ENCODE assay signal across 32 mouse cellular contexts in the genomic region with DNA sequence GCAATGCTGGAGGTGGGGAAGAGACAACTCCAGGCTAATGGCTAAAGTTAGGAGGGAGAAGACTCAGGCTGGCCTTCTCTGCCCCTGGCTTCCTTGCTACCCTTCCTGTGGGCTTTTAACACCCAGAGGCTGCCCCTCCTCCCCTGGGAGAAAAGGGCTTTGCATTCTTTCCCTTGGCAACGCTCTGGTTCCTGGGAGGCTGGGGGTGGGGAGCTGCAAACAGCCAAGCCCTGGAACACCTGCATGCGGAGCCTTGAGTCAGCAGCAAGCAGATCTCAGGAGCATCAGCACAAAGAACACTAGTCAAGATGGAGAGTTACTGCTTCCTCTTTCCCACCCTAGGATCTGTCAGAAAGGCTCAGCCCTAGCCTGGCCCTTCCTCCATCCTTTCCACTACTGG. TPM values are rescaled to one million over a fixed set of nuclear protein-coding genes. Genes with fewer than 3 reads are reported as not detected.
DNase-seq lines count a peak whose midpoint lies in the region; ATAC-seq and TF ChIP-seq lines count a peak whose summit lies in the region.
"Had no signal": no experiment of that assay in that cellular context is flagged by ENCODE, and none has a peak within 500 bp of the region (broad histone marks: within the 10 kb centered on the region; RNA-seq: fewer than 3 reads in every experiment).

No protein-coding gene starts in this region.

- no peak overlapping the region for H3K9ac ChIP-seq in forebrain, postnatal 0 days
- H3K9ac ChIP-seq in forebrain, embryonic 14.5 days (ENCODE audit: low read length): no peak overlapping the region; the same call in 1 of the 2 replicates
- H3K9ac ChIP-seq in midbrain, embryonic 11.5 days (ENCODE audit: low read length): no peak overlapping the region
- H3K9ac ChIP-seq in midbrain, embryonic 15.5 days: no peak overlapping the region
- no peak overlapping the region for H3K9ac ChIP-seq in embryonic facial prominence, embryonic 14.5 days (ENCODE audit: low read depth, low read length)
- H3K9ac ChIP-seq: heart, embryonic 12.5 days; hindbrain, embryonic 15.5 days; kidney, embryonic 15.5 days; limb, embryonic 13.5 days; neural tube, embryonic 15.5 days had no signal

- TF ChIP-seq POLR2A in brain, embryonic 14.5 days (IDR thresholded peaks at IDR 0.05; ENCODE audit: borderline replicate concordance, extremely low read depth, insufficient read depth, insufficient read length, poor library complexity, severe bottlenecking): no peak

- no peaks in the 10 kb centered on the region for H3K27me3 ChIP-seq in forebrain, postnatal 0 days (ENCODE audit: insufficient read depth, low read length)
- no peaks in the 10 kb centered on the region for H3K27me3 ChIP-seq in forebrain, embryonic 14.5 days (replicated peaks; ENCODE audit: control insufficient read depth, insufficient read depth, low read length)
- H3K27me3 ChIP-seq in midbrain, embryonic 11.5 days (ENCODE audit: control insufficient read depth, insufficient read depth, low read length): no peaks in the 10 kb centered on the region
- no peaks in the 10 kb centered on the region for H3K27me3 ChIP-seq in midbrain, embryonic 15.5 days (replicated peaks)
- H3K27me3 ChIP-seq in embryonic facial prominence, embryonic 14.5 days (replicated peaks; ENCODE audit: control insufficient read depth, insufficient read depth, low read length): no peaks in the 10 kb centered on the region
- H3K27me3 ChIP-seq: hindbrain, embryonic 15.5 days; limb, embryonic 13.5 days; neural tube, embryonic 15.5 days had no signal

- no peak overlapping the region for H3K4me3 ChIP-seq in forebrain, postnatal 0 days (ENCODE audit: low read depth, low read length)
- no peak overlapping the region for H3K4me3 ChIP-seq in forebrain, embryonic 14.5 days (ENCODE audit: low read depth, low read length)
- no peak overlapping the region for H3K4me3 ChIP-seq in midbrain, embryonic 11.5 days (ENCODE audit: low read depth, low read length)
- no peak overlapping the region for H3K4me3 ChIP-seq in midbrain, embryonic 15.5 days
- H3K4me3 ChIP-seq in embryonic facial prominence, embryonic 14.5 days (ENCODE audit: low read depth, low read length): no peak overlapping the region
- H3K4me3 ChIP-seq: heart, adult 2 months; heart, embryonic 12.5 days; hindbrain, embryonic 15.5 days; kidney, embryonic 15.5 days; left cerebral cortex, adult 2 months; limb, embryonic 13.5 days; megakaryocyte, embryonic 14.5 days; neural tube, embryonic 15.5 days had no signal

- H3K4me1 ChIP-seq in forebrain, postnatal 0 days (ENCODE audit: insufficient read depth): no peaks in the 10 kb centered on the region
- H3K4me1 ChIP-seq in forebrain, embryonic 14.5 days (ENCODE audit: control insufficient read depth, insufficient read depth, low read length): peaks cover 5% of the 10 kb centered on the region; the same call in 1 of the 2 replicates
- peaks cover 16% of the 10 kb centered on the region for H3K4me1 ChIP-seq in midbrain, embryonic 11.5 days (ENCODE audit: control insufficient read depth, insufficient read depth, low read length)
- H3K4me1 ChIP-seq in midbrain, embryonic 15.5 days: peaks cover 6% of the 10 kb centered on the region; the same call in 1 of the 2 replicates
- no peaks in the 10 kb centered on the region for H3K4me1 ChIP-seq in embryonic facial prominence, embryonic 14.5 days (ENCODE audit: control insufficient read depth, insufficient read depth, low read length)
- H3K4me1 ChIP-seq: kidney, embryonic 15.5 days had no signal

- H3K27ac ChIP-seq in forebrain, postnatal 0 days (ENCODE audit: low read depth, low read length): no peak overlapping the region; the same call in 1 of the 2 replicates
- H3K27ac ChIP-seq in forebrain, embryonic 14.5 days (ENCODE audit: low read depth, low read length): no peak overlapping the region
- no peak overlapping the region for H3K27ac ChIP-seq in midbrain, embryonic 11.5 days (ENCODE audit: low read depth, low read length)
- H3K27ac ChIP-seq in midbrain, embryonic 15.5 days: no peak overlapping the region
- no peak overlapping the region for H3K27ac ChIP-seq in embryonic facial prominence, embryonic 14.5 days (replicated peaks; ENCODE audit: low read depth, low read length)
- H3K27ac ChIP-seq: heart, adult 2 months; hindbrain, embryonic 15.5 days; kidney, embryonic 15.5 days; left cerebral cortex, adult 2 months; limb, embryonic 13.5 days; neural tube, embryonic 15.5 days had no signal

- H3K4me2 ChIP-seq in forebrain, postnatal 0 days (ENCODE audit: low read depth): no peak overlapping the region
- H3K4me2 ChIP-seq in forebrain, embryonic 14.5 days (ENCODE audit: low read length): no peak overlapping the region
- no peak overlapping the region for H3K4me2 ChIP-seq in midbrain, embryonic 11.5 days
- no peak overlapping the region for H3K4me2 ChIP-seq in midbrain, embryonic 15.5 days
- H3K4me2 ChIP-seq in embryonic facial prominence, embryonic 14.5 days (ENCODE audit: low read depth, low read length): no peak overlapping the region
- H3K4me2 ChIP-seq: heart, embryonic 12.5 days; hindbrain, embryonic 15.5 days; kidney, embryonic 15.5 days; limb, embryonic 13.5 days; liver, embryonic 11.5 days; neural tube, embryonic 15.5 days had no signal

- H3K36me3 ChIP-seq in forebrain, postnatal 0 days (ENCODE audit: insufficient read depth): no peaks in the 10 kb centered on the region
- no peaks in the 10 kb centered on the region for H3K36me3 ChIP-seq in forebrain, embryonic 14.5 days (ENCODE audit: control insufficient read depth, insufficient read depth, low read length)
- no peaks in the 10 kb centered on the region for H3K36me3 ChIP-seq in midbrain, embryonic 11.5 days (ENCODE audit: control insufficient read depth, insufficient read depth, low read length)
- H3K36me3 ChIP-seq in midbrain, embryonic 15.5 days (replicated peaks): no peaks in the 10 kb centered on the region
- no peaks in the 10 kb centered on the region for H3K36me3 ChIP-seq in embryonic facial prominence, embryonic 14.5 days (ENCODE audit: control insufficient read depth, insufficient read depth, low read length)
- H3K36me3 ChIP-seq: heart, embryonic 12.5 days; hindbrain, embryonic 15.5 days; kidney, embryonic 15.5 days; limb, embryonic 13.5 days; neural tube, embryonic 15.5 days had no signal

- no peaks in the 10 kb centered on the region for H3K9me3 ChIP-seq in forebrain, postnatal 0 days (ENCODE audit: low read length)
- no peaks in the 10 kb centered on the region for H3K9me3 ChIP-seq in forebrain, embryonic 14.5 days (replicated peaks; ENCODE audit: control insufficient read depth, low read length)
- no peaks in the 10 kb centered on the region for H3K9me3 ChIP-seq in midbrain, embryonic 11.5 days (ENCODE audit: control insufficient read depth, low read length)
- H3K9me3 ChIP-seq in midbrain, embryonic 15.5 days: no peaks in the 10 kb centered on the region
- no peaks in the 10 kb centered on the region for H3K9me3 ChIP-seq in embryonic facial prominence, embryonic 14.5 days (ENCODE audit: control insufficient read depth, low read length)
- H3K9me3 ChIP-seq: heart, embryonic 12.5 days; hindbrain, embryonic 15.5 days; kidney, embryonic 15.5 days; limb, embryonic 13.5 days; megakaryocyte, embryonic 14.5 days; neural tube, embryonic 15.5 days had no signal

- ATAC-seq in forebrain, postnatal 0 days: peak; percentile 47; the same call in 1 of the 2 replicates
- no peak for ATAC-seq in forebrain, embryonic 14.5 days
- peak; percentile 14; the same call in 1 of the 2 replicates for ATAC-seq in midbrain, embryonic 11.5 days (ENCODE audit: low FRiP score)
- ATAC-seq in midbrain, embryonic 15.5 days (replicated peaks): no peak
- no peak for ATAC-seq in embryonic facial prominence, embryonic 14.5 days (ENCODE audit: low read depth)
- ATAC-seq: CD4-positive, CD25-positive, alpha-beta regulatory T cell, adult 4 months; inflammation-experienced regulatory T-cells, adult 6 months had no signal

- TF ChIP-seq CTCF in forebrain, postnatal 0 days (IDR thresholded peaks at IDR 0.05; ENCODE audit: low read depth): no peak
- TF ChIP-seq CTCF in brain, embryonic 14.5 days (IDR thresholded peaks at IDR 0.05; ENCODE audit: borderline replicate concordance, extremely low read depth, insufficient read depth, insufficient read length): no peak

- DNase-seq in forebrain, postnatal 0 days: peak; percentile 29
- DNase-seq in forebrain, embryonic 14.5 days (ENCODE audit: low spot score): no peak
- DNase-seq in midbrain, embryonic 11.5 days (ENCODE audit: low spot score, missing footprints): peak; percentile 88
- DNase-seq in brain, embryonic 14.5 days (ENCODE audit: low read depth): peak; percentile 36
- peak; percentile 14 for DNase-seq in embryonic facial prominence, embryonic 14.5 days (ENCODE audit: low spot score)
- DNase-seq in natural killer cell, adult 2 months (ENCODE audit: low spot score in 2 of 2): no peak
- DNase-seq in adrenal gland, postnatal 36 days: no peak
- DNase-seq: adrenal gland, postnatal 25 days; cerebellum, adult 8-10 months; cerebellum, postnatal 25 days; gastrocnemius, postnatal 25 days; heart, adult 2 months; heart, postnatal 4 days; kidney, adult 11 months; kidney, postnatal 25 days; lung, postnatal 4 days; thymus, postnatal 4 days had no signal

- WGBS in forebrain, postnatal 0 days: 8% methylated on average over 2 of the region's 2 CpGs
- 0% methylated on average over 2 of the region's 2 CpGs for WGBS in forebrain, embryonic 14.5 days
- WGBS in midbrain, embryonic 11.5 days: 0% methylated on average over 2 of the region's 2 CpGs
- 6% methylated on average over 2 of the region's 2 CpGs for WGBS in midbrain, embryonic 15.5 days
- 22% methylated on average over 2 of the region's 2 CpGs for WGBS in embryonic facial prominence, embryonic 14.5 days

RNA-seq across cellular contexts. Expression of a gene that starts 7.2 kb away (rescaled TPM):
- 7.5 and 7.8 TPM in 2 replicates for total RNA-seq in forebrain, postnatal 0 days (2014; rRNA removed)
- polyA plus RNA-seq in forebrain, postnatal 0 days (2015; fragmentation: Nextera tagmentation; extraction: Ambion mirVana): 23.9 and 26.2 TPM in 2 replicates
- 2.4 and 3.2 TPM in 2 replicates for polyA plus RNA-seq in forebrain, embryonic 14.5 days (2014; fragmentation: Nextera tagmentation; extraction: Ambion mirVana)
- 0.10 and 0.15 TPM in 2 replicates for polyA plus RNA-seq in midbrain, embryonic 11.5 days (2014; fragmentation: Nextera tagmentation; extraction: Ambion mirVana)
- polyA plus RNA-seq in midbrain, embryonic 15.5 days (2015; fragmentation: Nextera tagmentation; extraction: Ambion mirVana): 4.7 and 5.4 TPM in 2 replicates
- 5.6 and 7.2 TPM in 2 replicates for polyA plus RNA-seq in brain, embryonic 14.5 days (2012; rRNA removed)
- polyA plus RNA-seq in embryonic facial prominence, embryonic 14.5 days (2014; fragmentation: Nextera tagmentation; extraction: Ambion mirVana): 0.31 and 0.35 TPM in 2 replicates
- total RNA-seq in adrenal gland, postnatal 36 days (2021): 1 to 10 TPM; 1.1 to 1.7 TPM
- total RNA-seq: gastrocnemius, adult 18-20 months; gastrocnemius, postnatal 25 days; monocyte, adult 5-6 weeks had no signal
- polyA plus RNA-seq: CD4-positive, CD25-positive, alpha-beta regulatory T cell, adult 4 months; inflammation-experienced regulatory T-cells, adult 6 months; liver, embryonic 16.5 days; stomach, embryonic 14.5 days had no signal

RNA-seq across cellular contexts. Expression of a gene that starts 15.6 kb away (rescaled TPM):
- 0.05 and 0.15 TPM in 2 replicates for total RNA-seq in forebrain, postnatal 0 days (2014; rRNA removed)
- 0.09 and 0.15 TPM in 2 replicates for polyA plus RNA-seq in forebrain, postnatal 0 days (2015; fragmentation: Nextera tagmentation; extraction: Ambion mirVana)
- polyA plus RNA-seq in forebrain, embryonic 14.5 days (2014; fragmentation: Nextera tagmentation; extraction: Ambion mirVana): not detected in 2 replicates
- polyA plus RNA-seq in midbrain, embryonic 11.5 days (2014; fragmentation: Nextera tagmentation; extraction: Ambion mirVana): 0.48 TPM in 1 of 2 replicates, not detected in the other
- 0.65 and 3.6 TPM in 2 replicates for polyA plus RNA-seq in midbrain, embryonic 15.5 days (2015; fragmentation: Nextera tagmentation; extraction: Ambion mirVana)
- 0.88 and 2.7 TPM in 2 replicates for polyA plus RNA-seq in brain, embryonic 14.5 days (2012; rRNA removed)
- 2.1 and 3.9 TPM in 2 replicates for polyA plus RNA-seq in embryonic facial prominence, embryonic 14.5 days (2014; fragmentation: Nextera tagmentation; extraction: Ambion mirVana)
- total RNA-seq in adrenal gland, postnatal 36 days (2021): 100 to 1,000 TPM; 276 to 331 TPM
- total RNA-seq: gastrocnemius, adult 18-20 months; gastrocnemius, postnatal 25 days; monocyte, adult 5-6 weeks had no signal
- polyA plus RNA-seq: CD4-positive, CD25-positive, alpha-beta regulatory T cell, adult 4 months had no signal

Comparison
In these comparisons a context has a peak if more than half of its experiments do, and no peak if none do; other contexts are left out.
1. ATAC-seq: peak in forebrain, postnatal 0 days (single experiment) and midbrain, embryonic 11.5 days (single experiment); none in forebrain, embryonic 14.5 days (single experiment), midbrain, embryonic 15.5 days (single experiment) and embryonic facial prominence, embryonic 14.5 days (single experiment).
2. DNase-seq: peak in forebrain, postnatal 0 days (single experiment), midbrain, embryonic 11.5 days (single experiment), brain, embryonic 14.5 days (single experiment) and embryonic facial prominence, embryonic 14.5 days (single experiment); none in forebrain, embryonic 14.5 days (single experiment), natural killer cell, adult 2 months (0 of 2) and adrenal gland, postnatal 36 days (0 of 2).